Mouse (Mus musculus) spleen, adult 2 months (tissue): ENCODE results near the gene Mvb12a.

Experiments used
- CTCF ChIP-seq: fragments of 200-500 bp; IDR thresholded peaks from 2 replicates; pipeline ENCODE4 v1.5.1; 2011; ENCODE audit warnings: mild to moderate bottlenecking, inconsistent platforms; ENCODE audit not compliant: insufficient read depth, insufficient read length, insufficient replicate concordance; ENCODE audit errors: extremely low read depth
- POLR2A ChIP-seq: fragments of 200-500 bp; IDR thresholded peaks from 2 replicates; pipeline ENCODE4 v1.6.1; 2011; ENCODE audit warnings: low read depth, low read length, inconsistent platforms

GRCm38 (mm10) chr8:71554644-71555043 is 11.9 kb downstream of the Mvb12a start:
- TF ChIP-seq CTCF (no peak), POLR2A (no peak)
